Mouse (Mus musculus) ovary, postnatal 10 days (tissue): ENCODE measurements at regions not wholly inside any gene's neighbourhood (a gene's known extent, or its start where the extent isn't known, plus 50 kb on each side); places are given as distances from the start of the nearest gene placed in this dataset.

Experiments used
- DNase-seq: peaks from one replicate; pipeline ENCODE4 v3.0.0; 2022; ENCODE audit warnings: low spot score

- no peak for DNase-seq
These were observed 288.6 kb downstream of the Plk2 start for GRCm38 (mm10) chr13:110683259-110684041.

GRCm38 (mm10) chr13:110688796-110689195 lies 293.9 kb downstream of the Plk2 start:
- DNase-seq = no peak

- no peak for DNase-seq
These were observed 295.8 kb downstream of the Plk2 start for GRCm38 (mm10) chr13:110690501-110691255.

GRCm38 (mm10) chr13:110692696-110693095 lies 297.9 kb downstream of the Plk2 start:
- no peak for DNase-seq

- no peak for DNase-seq
These were observed 300.0 kb downstream of the Plk2 start for GRCm38 (mm10) chr13:110694876-110695275.

- no peak for DNase-seq
These were observed 301.7 kb downstream of the Plk2 start for GRCm38 (mm10) chr13:110696549-110696948.

GRCm38 (mm10) chr13:110704261-110704660 lies 309.4 kb downstream of the Plk2 start:
- DNase-seq = no peak

GRCm38 (mm10) chr13:110710847-110711246 lies 316.0 kb downstream of the Plk2 start:
- DNase-seq = no peak

- no peak for DNase-seq
These were observed 317.7 kb downstream of the Plk2 start for GRCm38 (mm10) chr13:110712527-110712926.

GRCm38 (mm10) chr13:110722170-110722569 lies 327.3 kb downstream of the Plk2 start:
- no peak for DNase-seq

GRCm38 (mm10) chr13:110722752-110723151 lies 327.9 kb downstream of the Plk2 start:
- no peak for DNase-seq

- DNase-seq = no peak
These were observed 330.0 kb downstream of the Plk2 start for GRCm38 (mm10) chr13:110724836-110725235.

- DNase-seq = no peak
These were observed 331.0 kb downstream of the Plk2 start for GRCm38 (mm10) chr13:110725821-110726220.

- DNase-seq = no peak
These were observed 340.7 kb downstream of the Plk2 start for GRCm38 (mm10) chr13:110735511-110735910.

GRCm38 (mm10) chr13:110741576-110742206 lies 346.8 kb downstream of the Plk2 start:
- DNase-seq = no peak

- no peak for DNase-seq
These were observed 352.5 kb downstream of the Plk2 start for GRCm38 (mm10) chr13:110747223-110747868.

- DNase-seq = no peak
These were observed 357.9 kb downstream of the Plk2 start for GRCm38 (mm10) chr13:110752746-110753145.

- no peak for DNase-seq
These were observed 359.7 kb downstream of the Plk2 start for GRCm38 (mm10) chr13:110754548-110754947.

- DNase-seq = no peak
These were observed 362.0 kb downstream of the Plk2 start for GRCm38 (mm10) chr13:110756877-110757276.

GRCm38 (mm10) chr13:110769210-110769609 lies 374.4 kb downstream of the Plk2 start:
- no peak for DNase-seq

GRCm38 (mm10) chr13:110775251-110775650 lies 380.4 kb downstream of the Plk2 start:
- no peak for DNase-seq

- no peak for DNase-seq
These were observed 389.4 kb downstream of the Plk2 start for GRCm38 (mm10) chr13:110784162-110784785.
